Mouse (Mus musculus): ENCODE measurements at regions not wholly inside any gene's neighbourhood (a gene's known extent, or its start where the extent isn't known, plus 50 kb on each side); places are given as distances from the start of the nearest gene placed in this dataset.
A peak's percentile ranks its signal among the peaks of the same experiment; 100 is the strongest.

DNA sequence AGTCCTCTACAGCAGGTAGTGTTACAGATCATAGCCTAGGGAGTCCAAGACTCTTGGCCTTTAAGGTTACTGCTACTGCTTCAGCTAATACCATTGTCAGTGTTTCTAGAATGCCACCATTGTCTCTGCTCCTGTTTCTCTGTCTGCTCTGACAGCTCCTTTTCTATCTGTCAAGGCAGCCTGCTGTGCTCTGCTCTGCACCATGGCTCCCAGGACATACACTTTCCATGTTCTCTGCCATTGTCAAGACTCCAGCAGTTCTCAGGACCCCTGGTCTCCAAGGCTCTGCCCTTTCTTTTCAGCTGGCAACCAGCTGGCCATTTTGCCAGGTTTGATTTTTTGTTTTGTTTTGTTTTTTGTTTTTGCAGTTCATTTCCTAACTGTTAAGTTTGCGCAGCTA is 208.7 kb downstream of the Otol1 start:
- DNase-seq: no peak

DNA sequence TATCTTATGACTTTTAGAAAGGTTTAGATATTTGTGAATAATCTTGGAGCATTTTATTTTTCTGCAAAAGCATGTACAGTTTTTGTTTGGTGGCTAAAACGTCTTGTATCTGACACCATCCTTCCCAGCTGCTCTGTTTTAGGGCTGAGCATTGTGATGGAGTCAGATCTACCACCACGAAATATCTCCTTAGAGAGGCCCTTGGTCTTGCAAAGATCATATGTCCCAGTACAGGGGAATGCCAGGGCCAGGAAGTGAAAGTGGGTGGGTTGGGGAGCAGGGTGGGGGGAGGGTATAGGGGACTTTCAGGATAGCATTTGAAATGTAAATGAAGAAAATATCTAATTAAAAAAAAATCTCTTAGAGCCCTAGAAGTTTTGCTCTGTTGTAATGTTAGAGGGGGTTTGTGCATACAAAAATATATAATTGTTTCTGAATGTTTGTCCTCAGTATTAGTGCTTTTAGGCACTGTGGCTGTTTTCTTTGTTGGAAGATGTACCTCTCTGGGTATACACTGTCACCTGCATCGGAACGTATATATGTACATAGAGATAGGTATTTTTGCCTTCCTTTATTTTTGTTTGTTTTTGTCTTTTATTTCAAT is 211.4 kb downstream of the Otol1 start:
- no peak for DNase-seq

DNA sequence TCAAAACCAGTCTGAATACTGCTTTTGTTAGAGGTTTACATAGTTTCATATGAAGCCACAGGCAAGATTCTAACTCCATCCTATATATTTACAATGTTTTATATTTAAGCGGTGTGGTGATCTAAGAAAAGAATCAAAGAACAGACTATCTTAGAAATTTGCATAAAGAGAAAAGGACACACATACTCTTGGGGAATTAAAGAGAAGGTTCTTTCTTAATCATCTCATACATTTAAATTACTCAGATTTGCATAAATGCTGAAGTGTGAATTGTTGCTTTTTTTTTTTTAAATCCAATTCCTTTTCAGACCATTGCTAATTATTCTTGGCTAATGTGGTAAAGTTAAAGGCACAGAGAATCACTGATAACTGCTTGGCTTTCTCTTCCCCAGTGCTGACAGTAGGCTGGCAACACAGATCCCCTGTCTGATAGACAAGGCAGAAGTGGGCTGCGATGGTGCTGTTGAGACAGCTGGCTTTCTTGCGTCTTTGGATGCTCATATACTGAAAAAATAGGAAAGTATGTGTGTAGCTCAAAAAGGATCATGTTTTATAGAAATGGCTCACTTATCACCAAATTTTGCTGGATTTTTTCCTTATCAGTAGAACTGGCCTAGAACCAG is 216.1 kb downstream of the Otol1 start:
- no peak for DNase-seq

DNA sequence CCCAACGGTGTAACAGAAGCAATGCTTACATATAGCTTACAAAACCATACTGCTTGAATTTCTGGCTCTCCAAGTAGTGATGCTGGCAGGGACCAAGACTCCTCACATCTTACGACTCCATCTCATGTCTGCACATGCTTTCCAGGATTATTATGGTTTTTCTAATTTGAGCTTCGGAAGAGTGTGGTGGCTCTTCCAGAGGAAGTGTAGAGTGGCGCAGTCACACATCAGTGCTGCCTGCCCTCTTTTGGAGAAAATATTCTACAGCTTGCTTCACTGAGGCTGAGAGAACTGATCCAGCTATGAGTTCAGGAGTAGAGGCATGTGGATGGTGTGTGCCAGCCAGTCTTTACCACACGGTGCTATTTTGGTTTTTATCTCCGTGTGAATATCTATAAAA is 217.4 kb downstream of the Otol1 start:
- no peak for DNase-seq

DNA sequence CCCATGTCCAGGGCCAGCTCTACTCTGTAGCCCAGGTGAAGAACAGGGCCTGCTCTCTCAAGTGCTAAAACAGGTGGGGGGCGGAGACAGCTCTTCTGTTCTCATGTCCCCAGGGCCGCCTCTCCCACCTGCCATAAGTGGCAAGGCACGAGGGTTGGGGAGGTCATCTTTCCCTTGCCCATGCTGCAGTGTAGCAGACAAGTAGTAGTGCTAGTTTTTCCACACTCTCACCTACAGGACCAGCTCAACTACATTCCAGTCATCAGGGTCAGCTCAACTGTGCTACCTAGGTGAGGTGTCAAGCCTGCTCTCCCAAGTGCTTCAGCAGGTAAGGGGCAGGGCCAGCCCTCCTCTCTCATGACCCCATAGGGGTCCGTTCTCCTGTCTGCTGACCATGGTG is 219.8 kb downstream of the Otol1 start:
- DNase-seq: peak in 1 of 2 experiments; percentile 1

DNA sequence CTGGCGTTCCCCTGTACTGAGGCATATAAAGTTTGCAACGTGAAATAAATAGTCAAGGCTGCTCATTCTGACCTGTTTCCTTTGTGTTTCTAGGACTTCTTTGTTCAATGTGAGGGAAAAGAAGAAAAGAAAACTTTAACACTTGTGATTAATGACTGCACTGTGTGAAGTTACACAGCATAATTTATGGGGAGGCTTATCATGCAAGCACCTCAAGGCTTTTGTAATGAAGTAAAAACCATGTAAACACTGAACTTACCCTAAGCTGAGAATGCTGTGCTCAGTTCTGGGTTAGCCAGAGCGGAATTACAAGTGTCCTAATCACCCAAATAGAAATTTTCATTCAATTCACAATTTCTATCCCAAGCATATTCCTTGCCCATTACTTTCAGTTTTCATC is 241.2 kb downstream of the Otol1 start:
- DNase-seq: no peak

DNA sequence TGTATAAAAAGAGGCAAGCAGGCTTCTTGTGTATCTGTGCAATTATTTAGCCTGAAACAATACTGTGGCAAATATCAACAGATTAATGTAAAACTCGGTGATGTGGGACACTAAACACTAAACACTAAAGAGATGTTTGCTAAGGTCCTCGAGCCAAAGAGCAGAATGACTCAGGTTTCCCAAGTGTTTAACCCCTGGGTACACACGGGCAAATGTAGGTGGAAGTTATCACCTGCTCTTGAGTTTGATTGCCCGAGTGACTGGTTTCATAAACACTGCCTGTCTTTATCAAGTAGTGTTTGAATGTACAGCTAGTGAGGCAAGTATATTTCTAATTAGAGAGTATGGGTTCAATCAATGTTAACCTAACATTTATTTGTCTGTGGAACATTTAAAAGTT is 242.5 kb downstream of the Otol1 start:
- DNase-seq: no peak

DNA sequence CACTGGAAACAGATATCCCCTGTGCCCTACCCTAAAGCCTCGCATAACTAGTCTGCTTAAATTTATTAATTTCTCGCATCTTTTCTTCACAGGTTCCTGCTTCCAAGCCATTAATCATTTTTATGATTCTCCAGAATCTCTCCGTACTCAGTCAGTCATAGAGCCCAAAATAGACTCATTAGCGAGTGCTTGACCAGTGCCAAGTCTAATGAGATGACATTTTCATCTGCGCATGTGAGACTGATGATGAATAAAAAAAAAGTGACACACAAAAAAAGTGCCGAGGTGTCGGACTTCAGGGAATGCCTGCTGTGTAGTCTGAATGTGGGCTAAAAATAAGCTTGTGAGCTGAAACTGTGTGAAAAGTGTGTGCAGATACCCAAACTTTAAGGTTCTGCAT is 243.3 kb downstream of the Otol1 start:
- no peak for DNase-seq

DNA sequence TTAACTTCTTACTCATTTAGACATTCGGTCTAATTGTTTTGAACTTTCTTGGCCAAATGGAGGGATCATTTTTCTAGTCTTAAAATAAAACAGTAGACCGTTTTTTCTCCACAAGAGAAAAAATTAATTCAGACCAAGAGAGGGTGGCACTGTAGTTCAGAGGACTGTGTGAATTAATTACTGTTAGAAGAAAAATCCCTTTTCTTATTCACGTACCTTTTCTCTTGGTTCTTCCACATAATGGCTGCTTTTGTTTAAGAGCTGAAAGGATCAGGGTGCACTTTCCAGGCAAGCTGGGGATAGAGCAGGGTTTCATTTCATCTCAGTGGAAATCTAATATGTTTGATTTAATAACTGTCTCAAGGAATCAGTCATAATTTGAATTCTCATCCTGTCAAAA is 255.9 kb downstream of the Otol1 start:
- DNase-seq: no peak

DNA sequence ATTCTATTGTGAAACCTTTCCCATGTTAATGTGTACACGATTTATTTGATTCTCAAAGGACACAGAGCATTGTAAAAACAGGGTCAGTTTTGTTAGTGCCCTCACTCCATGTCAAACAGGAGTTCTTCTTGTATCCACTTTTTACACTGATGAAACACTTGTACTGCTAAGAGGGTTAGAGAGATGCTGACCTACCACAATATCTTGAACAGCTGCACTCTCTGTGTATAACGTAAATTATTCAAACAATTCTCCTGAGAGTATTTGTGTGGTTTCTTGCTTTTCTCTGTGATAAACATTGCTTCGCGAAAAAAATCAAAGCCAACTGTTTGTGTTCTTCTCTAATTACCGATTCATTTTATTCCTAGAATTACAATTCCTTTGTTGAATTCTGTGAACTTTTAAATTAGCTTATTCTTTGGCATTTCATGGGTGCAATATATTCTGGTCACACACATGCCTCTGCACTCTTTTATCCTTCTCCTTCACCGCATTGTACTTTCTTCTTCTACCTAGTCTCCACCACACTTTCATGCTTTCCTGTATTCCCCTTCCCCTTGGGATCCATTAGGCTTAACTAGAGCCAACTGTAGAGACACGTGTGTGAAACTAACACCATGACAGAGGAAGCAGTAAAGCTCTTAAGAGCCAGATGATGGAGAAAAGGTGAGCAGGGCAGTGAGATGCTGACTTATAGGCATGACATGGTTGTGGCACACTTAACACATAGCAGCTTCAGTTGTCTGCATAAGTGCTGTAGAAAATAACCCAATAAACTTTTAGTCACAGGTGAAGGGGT is 281.4 kb downstream of the Otol1 start:
- no peak for DNase-seq

DNA sequence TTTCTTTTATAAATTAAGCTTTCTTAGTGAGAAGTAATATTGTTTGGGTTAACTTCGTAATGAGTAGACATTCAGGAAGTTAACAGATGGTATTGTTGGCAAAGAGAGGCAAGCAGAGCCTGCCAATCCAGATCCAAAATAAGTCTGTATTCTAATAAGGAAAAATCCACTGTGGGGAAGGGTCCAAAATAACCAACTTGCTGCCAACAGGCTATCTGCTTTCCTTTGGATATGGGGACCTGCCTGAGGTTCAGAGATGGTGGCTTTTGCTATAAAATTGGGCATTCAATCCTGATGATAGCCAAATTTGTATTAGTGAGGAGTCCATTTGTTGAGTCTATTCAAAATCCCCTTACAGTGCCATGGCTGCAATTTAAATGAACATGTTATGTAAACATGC is 300.1 kb downstream of the Otol1 start:
- peak; percentile 52 to 59 for DNase-seq

DNA sequence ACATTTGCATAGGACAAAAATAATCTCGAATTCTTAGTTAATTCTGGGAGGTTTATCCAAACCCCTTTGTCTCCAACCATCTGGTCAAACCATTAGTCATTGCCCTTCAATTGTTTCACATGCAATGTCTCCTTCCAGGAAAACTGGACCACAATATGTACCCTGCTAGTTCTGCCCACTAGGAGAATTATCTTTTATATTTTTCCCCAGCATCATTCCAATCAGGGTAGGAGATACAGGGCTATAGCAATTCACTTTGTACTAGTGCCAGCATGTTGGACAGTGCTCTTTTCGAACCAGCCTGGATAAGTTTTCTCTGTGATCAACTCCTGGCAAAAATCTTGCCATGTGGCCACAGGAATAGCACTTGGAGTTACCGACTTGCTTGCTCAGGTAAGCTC is 300.6 kb downstream of the Otol1 start:
- DNase-seq: peak; percentile 52 to 57

DNA sequence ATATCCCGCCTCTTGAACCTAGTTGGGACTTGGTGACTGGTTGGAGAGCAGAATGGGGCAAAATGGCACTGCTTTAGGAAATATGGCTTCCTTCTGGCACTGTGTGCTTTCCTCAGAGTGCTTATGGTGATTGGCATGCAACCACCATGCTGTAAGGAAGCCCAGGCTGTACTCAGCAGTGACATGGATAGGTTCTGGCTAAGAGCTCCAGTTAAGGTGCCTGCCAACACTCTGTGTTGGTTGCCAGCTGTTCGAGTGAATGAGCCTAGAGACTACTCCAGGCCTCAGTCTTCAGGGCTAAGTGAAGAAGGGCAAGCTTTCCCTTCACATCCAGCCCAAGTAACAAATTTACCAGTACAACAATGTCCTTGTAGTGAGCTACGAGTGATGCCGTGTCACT is 301.9 kb downstream of the Otol1 start:
- DNase-seq: peak; percentile 32 to 37

DNA sequence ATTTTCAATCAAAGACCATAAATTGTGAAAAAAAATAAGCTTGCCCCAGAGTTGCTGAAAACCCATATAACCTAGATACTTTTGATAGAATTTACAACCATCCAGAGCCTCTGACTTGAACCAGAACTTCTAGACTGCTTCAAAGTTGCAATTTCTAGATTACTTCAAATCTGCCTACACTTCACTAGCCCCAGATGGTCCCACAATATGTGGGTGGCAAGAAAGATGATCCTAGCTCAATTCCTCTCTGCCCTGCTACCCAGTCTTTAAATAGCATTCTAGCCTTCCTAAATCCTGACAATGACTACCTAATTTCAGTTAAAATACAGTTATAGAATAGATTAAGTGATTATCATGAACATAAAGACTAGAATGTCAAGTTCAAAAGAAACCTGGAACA is 303.6 kb downstream of the Otol1 start:
- DNase-seq: no peak

DNA sequence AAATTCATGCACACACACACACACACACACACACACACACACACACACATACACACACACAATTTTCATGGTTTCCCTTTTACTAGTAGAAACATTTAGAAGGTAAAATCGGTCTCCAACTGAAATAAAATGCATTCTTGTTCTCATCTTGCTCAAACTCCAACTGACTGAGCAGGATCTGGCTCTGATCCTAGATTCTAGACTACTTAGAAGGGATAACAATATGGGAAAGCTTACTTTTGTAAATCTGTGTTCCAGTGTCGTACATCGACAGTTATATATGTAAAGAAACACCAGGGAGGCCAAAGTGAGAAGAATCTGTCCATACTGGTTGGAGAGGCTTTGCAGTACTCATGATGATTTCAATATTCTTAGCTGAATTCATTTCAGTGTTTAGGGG is 304.6 kb downstream of the Otol1 start:
- DNase-seq: no peak

DNA sequence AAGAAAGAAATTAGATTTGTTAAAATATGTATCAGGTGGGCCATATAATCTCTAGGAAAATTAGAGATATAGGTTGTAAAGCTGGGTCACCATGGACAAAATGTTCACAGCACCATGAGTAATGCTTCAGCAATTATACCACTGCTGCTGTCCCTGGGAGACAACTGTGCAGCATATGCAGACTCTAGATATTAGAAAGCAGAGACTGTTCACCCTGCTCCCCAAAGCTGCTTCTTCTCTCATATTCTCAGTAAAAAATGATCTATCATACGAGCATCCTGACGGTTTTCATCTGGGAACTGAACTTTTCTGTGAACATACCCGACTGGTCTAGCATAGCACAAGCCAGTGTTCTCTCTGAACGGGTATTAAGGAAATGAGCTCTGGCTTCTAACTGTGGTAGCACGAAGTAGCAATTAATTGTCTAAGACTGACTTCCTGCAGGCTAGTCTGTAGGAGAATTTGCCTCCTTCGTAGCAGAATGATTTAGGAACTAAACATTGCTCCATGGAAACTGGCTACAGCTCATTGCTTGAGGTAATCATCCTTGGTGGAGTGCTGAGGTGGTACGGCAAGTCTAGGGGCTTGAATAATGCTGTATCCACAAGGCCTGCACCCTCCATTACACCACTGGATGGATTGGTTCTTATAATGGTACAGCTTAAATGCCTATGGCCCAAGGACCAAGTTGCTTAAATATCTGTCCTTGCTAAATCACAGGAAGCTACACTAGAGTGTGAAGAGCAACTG is 305.9 kb downstream of the Otol1 start:
- no peak for DNase-seq

DNA sequence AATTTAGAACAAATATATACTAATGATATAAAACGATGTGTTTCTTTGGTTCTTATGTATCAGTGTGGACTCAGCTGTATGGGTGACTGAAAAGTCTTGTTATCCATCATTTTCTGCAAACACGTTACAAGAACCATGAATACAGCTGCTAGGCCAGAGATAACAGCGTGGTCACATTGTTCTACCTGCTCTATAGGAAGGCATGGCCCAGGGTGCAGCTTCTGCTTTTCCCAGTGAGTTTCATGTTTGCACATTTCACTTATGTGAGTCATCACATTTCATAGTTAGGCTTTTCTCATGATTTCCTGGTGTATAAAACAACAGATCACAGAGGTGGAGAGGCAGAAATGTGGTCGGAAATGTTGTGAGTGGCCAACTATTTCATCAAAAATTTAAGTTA is 306.8 kb downstream of the Otol1 start:
- DNase-seq: no peak

DNA sequence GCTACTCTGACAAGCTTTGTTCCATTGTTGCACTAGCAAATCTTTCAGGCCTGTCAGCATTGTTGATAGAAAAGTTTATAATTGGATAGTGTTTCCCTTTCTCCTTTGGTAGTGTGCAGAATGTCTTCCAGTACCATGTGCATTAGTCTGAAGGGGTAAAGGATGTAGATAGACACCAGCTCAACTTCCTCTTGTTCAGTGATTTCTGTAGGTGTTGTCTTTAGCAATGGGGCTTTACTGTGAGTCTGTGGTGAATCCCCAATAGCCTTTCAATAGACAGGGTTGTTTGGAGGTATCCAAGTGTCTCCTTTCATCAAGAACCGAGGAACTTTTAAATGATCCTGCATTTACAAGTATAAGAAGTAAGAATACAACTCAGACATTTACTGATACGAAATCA is 311.0 kb downstream of the Otol1 start:
- no peak for DNase-seq

DNA sequence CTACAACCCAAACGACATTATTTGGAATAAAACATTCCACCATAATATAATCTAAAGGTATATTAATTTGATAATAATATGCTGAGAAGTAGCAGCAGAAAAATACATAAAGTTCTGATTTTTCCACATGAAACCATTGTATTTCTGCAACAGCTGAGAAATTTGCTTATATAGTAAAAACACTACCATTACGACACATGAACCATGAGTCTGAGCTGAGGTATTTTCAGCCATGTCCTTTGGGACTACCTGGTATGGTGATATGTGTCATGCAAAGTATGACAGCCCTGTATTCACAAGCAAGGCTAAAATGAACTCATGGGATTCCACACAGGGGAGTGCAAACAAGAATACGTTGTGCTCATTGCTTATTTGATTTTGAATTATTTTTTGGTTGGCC is 311.7 kb downstream of the Otol1 start:
- DNase-seq: no peak

DNA sequence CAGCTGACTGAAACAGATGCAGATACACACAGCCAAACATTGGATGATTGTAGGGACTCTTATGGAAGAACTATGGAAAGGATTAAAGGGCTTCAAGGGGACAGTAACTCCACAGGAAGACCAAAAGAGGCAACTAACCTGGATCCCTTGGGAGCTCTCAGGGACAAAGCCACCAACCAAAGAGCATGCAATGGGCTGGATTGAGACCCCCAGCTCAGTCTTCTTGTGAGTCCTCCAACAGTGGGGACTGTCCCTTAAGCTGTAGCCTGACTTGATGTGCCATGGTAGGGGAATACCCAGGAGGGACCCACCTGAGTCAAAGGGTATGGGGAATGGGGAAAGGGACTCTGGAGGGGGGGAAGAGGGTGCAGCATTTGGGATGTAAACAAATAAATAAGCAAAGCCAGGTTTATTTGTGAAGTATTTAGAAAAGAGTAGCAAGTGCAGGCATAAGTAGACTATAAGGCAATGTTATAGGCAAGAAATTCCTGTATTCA is 313.8 kb downstream of the Otol1 start:
- DNase-seq: no peak

DNA sequence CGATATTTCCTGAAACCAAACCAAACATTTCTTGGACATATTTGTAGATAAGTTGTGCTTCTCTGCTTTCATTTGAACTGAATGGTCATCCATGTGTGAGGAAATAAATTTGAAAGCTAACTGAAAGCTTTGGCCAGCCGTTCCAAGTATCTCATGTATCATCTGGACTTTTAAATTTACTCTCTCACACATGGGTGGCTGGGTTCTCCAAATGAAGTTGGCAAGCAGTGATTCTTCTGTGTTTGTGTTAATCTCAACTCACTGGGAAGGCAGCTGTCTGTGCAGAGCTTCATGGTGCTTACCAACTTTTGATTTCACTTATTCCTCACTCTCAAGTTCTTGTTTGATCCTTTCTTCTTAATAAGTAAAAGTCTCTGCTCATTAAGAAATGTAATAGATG is 317.3 kb downstream of the Otol1 start:
- DNase-seq: no peak
